Mouse (Mus musculus): ENCODE data around the gene Fam169b.

- no peak for TF ChIP-seq CTCF (IDR thresholded peaks at IDR 0.05; ENCODE audit: insufficient read depth, low read depth, low read length)
- TF ChIP-seq POLR2A (IDR thresholded peaks at IDR 0.05; ENCODE audit: insufficient read depth, low read depth, low read length): no peak
These were observed 18.0 kb downstream of the Fam169b start for GRCm38 (mm10) chr7:68291603-68292002.

All from olfactory bulb, adult 2 months (tissue).